Mouse (Mus musculus) erythroblast, embryonic 14.5 days (primary cell): ENCODE measurements around the gene Arhgef16. TPM values are rescaled to one million over a fixed set of nuclear protein-coding genes. Genes with fewer than 3 reads are reported as not detected.

Experiments
- H3K27me3 ChIP-seq: 2 replicates; pipeline ENCODE4 v1.6.1; 2012; ENCODE audit warnings: inconsistent platforms; ENCODE audit not compliant: control insufficient read depth
- H3K36me3 ChIP-seq: 2 replicates; pipeline ENCODE4 v1.6.1; 2012; ENCODE audit warnings: mild to moderate bottlenecking, inconsistent platforms; ENCODE audit not compliant: control insufficient read depth
- H3K4me1 ChIP-seq: 2 replicates; pipeline ENCODE4 v1.6.1; 2012; ENCODE audit warnings: inconsistent platforms; ENCODE audit not compliant: control insufficient read depth
- H3K4me3 ChIP-seq: replicated peaks from 2 replicates; pipeline ENCODE3; 2012; ENCODE audit warnings: moderate library complexity, mild to moderate bottlenecking, inconsistent platforms
- H3K9me3 ChIP-seq: 2 replicates; pipeline ENCODE4 v1.6.1; 2012; ENCODE audit warnings: low read length, inconsistent platforms, mixed read lengths; ENCODE audit not compliant: control insufficient read depth
- GATA1 ChIP-seq: IDR thresholded peaks from 2 replicates; pipeline ENCODE4 v1.6.1; 2012; ENCODE audit warnings: low read length, inconsistent platforms, mixed read lengths
- TAL1 ChIP-seq: IDR thresholded peaks from 3 replicates; pipeline ENCODE4 v1.6.1; 2012; ENCODE audit warnings: low read length, inconsistent platforms, mixed read lengths
- polyA plus RNA-seq: library from polyadenylated mRNA; stranded (reverse); fragments of >175 nt; gene quantifications from 2 replicates; pipeline ENCODE4 v1.2.3, GENCODE M21; 2012

The Arhgef16 gene
- polyA plus RNA-seq: 0.02 TPM in 1 of 2 replicates, not detected in the other

DNA sequence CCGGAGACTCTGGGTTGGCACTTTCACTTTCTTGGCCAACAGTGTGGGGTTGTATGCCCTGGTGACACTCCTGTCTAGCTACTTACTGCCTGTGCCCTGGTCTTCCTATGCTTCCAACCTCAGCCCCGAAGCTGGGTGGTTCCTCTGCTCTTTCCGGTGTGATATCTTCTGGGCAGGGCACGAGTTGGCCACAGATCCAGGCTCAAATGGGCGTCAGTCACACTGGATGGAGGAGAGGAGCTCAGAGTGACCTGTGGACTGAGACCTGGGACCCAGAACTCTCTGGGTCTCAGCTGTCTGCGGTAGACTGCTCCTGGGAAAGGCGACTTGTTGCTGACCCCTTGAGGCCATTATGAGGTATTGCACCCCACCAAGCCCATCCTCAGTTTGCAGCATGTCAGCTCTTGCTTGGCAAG lies at the start of gene Arhgef16:
TSS of gene Arhgef16 (minus strand) at position 211 of the 416 bp plus-strand sequence.
- Histone ChIP-seq H3K4me3 (no peak within 1 kb of the TSS), H3K27me3 (peaks cover 27% of the 10 kb centered on the region), H3K4me1 (no peaks in the 10 kb centered on the region), H3K9me3 (no peaks in the 10 kb centered on the region), H3K36me3 (no peaks in the 10 kb centered on the region)
- no peak for TF ChIP-seq TAL1
- TF ChIP-seq GATA1: no peak

DNA sequence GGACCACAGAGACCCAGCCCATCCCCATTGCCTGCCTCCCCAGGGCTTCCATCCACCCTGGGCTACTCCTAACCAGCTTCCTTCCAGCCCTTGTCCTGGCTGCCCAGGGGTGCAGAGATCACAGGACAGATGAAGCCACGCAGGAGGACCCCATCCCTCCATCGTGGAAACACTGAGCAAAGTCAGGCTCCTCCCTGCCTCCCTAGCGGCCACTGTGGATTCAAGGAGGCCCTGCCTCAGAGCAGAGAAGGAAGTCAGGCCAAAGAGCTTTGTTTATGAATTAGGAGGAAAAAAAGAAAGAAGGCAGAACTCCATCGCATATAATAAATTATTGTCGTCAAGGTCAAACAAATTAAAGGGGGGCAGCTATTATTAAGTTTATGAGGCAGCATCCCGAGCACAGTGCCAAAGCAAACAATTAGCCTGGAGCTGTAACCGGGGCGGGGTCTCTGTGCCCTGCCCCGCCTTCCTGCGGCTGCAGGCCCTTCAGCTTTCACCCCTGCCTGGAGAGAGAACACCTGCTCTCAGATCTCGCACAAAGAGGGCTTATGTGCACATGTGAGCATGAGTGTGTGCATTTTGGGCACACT lies 46.8 kb upstream of the Arhgef16 start:
- no peak overlapping the region for H3K4me3 ChIP-seq
- TF ChIP-seq GATA1 (no peak), TAL1 (no peak)
- no peaks in the 10 kb centered on the region; the same call in 1 of the 2 replicates for H3K9me3 ChIP-seq
- H3K36me3 ChIP-seq: no peaks in the 10 kb centered on the region; the same call in 1 of the 2 replicates
- H3K4me1 ChIP-seq: no peaks in the 10 kb centered on the region
- H3K27me3 ChIP-seq: no peaks in the 10 kb centered on the region

DNA sequence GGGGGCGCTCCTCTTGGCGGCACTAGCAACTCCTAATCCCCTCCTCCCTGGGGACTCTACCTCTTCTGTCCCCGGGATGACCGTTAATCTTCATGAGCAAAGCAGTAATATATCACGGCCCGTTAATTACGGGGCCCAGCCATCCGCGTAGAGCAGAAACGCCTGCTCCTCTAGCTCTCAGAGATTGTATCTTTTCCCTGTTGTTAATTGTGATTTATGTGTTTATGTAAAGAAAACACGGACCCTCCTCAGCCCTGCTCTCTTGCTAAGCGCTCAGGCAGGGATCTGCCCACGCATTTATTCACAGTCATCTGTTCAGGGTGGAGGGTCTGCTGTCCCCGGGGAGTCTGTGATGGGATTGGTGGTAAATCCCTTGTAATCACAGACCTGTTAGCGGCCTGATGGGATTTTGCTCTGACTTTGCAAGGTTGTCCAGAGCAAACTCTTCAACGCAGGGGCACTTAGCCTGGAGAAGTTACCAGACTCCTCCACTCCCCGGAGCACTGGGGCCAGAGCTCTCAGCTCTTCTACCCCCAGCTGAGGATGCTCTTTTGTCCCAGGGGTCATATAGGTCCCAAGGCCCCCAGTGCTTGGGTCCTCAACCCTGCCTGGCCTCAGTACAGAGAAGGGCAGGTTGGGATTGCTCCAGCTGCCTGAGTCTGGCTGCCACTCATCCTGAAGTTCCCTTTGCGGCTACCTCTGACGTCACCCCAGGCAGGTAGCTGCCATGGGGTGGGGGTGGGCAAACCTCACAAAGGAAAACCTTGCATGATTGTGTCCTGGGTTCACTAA lies 45.5 kb upstream of the Arhgef16 start:
- H3K27me3 ChIP-seq: no peaks in the 10 kb centered on the region
- no peaks in the 10 kb centered on the region for H3K4me1 ChIP-seq
- H3K4me3 ChIP-seq: no peak overlapping the region
- TF ChIP-seq GATA1 (no peak), TAL1 (no peak)
- peaks cover 7% of the 10 kb centered on the region for H3K9me3 ChIP-seq
- H3K36me3 ChIP-seq: no peaks in the 10 kb centered on the region; the same call in 1 of the 2 replicates

DNA sequence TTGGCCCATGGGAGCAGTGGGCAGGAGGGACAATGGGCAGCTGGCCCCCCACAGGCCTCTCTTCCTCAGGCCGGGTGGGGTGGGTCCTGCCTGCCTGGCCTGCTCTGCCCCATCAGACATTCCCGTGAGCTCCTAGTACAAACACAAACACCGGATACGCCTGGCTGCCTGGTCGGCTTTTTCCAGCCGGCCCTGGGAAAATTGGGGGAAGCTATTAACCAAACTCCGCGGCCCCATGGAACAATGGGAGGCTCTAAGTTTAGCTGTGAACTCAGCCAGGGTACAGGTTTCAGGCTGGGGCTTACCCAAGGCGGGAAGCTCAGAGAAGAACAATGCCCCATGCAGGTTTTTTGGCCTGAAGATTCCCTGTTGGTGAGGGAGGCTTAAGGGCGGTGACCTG lies 35.2 kb upstream of the Arhgef16 start:
- peaks cover 2% of the 10 kb centered on the region for H3K9me3 ChIP-seq
- TF ChIP-seq TAL1 (no peak), GATA1 (no peak)
- no peaks in the 10 kb centered on the region for H3K4me1 ChIP-seq
- no peak overlapping the region for H3K4me3 ChIP-seq
- H3K36me3 ChIP-seq: no peaks in the 10 kb centered on the region; the same call in 1 of the 2 replicates
- no peaks in the 10 kb centered on the region for H3K27me3 ChIP-seq

DNA sequence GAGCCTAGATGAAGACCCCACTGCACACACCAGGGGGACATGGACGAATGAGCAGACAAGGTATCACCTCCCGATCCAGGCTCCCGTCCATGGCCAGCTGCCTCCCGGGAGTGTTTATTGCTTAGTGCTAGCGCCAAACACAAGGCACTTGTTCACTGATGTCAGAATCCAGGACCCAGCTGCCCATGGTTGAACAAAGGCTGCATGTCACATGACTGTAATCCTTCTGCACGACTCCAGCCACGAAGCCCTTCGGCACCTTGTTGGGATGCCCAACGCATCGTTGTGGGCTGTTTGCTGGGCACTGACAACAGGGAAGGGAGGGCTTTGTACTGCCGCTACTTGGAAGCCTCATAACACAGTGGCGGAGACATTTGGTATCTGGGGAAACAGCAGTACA lies 34.3 kb upstream of the Arhgef16 start, which contains the start of gene B230104I21Rik:
TSS of gene B230104I21Rik (plus strand) at position 367 of the 400 bp plus-strand sequence.
- no peaks in the 10 kb centered on the region; the same call in 1 of the 2 replicates for H3K36me3 ChIP-seq
- no peaks in the 10 kb centered on the region; the same call in 1 of the 2 replicates for H3K9me3 ChIP-seq
- no peak for TF ChIP-seq TAL1
- TF ChIP-seq GATA1: no peak
- no peak within 1 kb of the TSS for H3K4me3 ChIP-seq
- no peaks in the 10 kb centered on the region for H3K27me3 ChIP-seq
- H3K4me1 ChIP-seq: no peaks in the 10 kb centered on the region

DNA sequence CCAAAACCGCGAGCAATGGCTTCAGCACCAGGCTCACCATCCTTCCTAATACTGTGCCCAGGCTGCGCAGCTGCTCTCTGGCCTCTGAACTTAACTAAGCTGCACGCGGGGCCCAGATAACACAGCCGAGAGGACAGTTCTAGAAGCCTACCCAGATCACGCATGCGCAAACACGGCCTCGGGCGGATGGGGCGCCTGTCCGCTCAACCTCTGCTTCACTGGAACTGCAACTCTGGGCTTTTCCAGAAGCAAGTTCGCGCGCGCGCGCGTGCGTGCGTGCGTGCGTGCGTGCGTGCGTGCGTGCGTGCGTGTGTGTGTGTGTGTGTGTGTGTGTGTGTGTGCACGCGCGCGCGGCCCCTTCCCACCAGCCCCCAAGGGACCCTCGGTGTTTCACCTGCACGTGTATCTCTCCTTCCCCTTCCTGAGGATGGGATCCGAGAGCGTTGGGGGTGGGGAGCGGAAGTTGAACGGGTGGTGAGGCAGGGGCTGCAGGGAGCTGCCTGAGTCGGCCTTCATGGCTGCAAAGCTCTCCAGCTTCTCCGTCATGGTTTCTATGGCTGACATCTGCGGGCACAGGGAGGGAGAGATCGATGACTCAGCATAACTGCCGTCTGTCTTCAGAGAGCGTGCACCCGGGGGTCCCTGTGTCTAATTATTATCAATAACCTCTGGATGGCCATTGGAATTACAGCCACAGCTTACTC lies 33.4 kb upstream of the Arhgef16 start:
- Histone ChIP-seq H3K36me3 (no peaks in the 10 kb centered on the region), H3K4me1 (no peaks in the 10 kb centered on the region), H3K9me3 (no peaks in the 10 kb centered on the region), H3K27me3 (no peaks in the 10 kb centered on the region), H3K4me3 (no peak overlapping the region)
- TF ChIP-seq GATA1: no peak
- no peak for TF ChIP-seq TAL1

DNA sequence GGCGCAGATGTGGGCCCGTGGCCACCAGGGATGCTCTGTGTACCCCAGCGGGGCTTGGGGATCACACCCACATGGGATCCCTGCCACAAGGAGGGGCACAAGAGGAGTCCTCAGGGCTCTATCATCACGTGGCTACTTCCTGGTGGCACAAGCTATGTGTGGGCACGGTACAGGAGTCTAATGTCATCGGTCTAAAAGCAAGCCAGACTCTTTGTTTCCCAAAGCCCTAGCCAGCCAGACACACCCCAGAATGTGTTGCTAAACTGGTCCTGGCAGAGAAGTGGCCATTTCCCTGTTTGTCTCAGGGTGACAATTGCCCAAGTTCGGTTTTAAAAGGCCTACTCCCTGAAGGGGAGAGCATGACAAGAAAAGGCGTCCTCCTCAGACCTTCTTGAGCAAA lies 31.8 kb upstream of the Arhgef16 start:
- Histone ChIP-seq H3K4me3 (no peak overlapping the region), H3K4me1 (peaks cover 4% of the 10 kb centered on the region), H3K9me3 (no peaks in the 10 kb centered on the region), H3K36me3 (no peaks in the 10 kb centered on the region), H3K27me3 (no peaks in the 10 kb centered on the region)
- TF ChIP-seq GATA1 (no peak), TAL1 (no peak)

DNA sequence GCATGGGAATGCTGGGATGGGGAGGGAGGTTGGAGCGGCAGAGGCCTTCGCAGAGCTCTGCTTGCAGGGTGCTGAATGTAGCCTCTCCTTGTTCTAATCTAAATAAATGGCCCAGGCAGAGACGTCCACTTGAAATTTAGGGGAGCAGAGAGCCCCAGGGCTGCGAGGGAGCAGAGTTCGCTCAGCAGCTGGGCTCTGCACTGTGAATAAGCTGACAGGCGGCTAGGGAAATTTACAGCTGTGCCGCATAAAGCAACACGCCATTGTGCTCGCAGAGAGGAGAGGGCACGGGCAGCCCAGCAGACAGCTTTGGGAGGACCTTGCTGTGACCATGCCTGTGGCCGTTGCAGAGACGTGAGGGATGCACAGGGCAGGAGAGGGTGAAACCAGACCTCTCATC lies 29.8 kb upstream of the Arhgef16 start:
- Histone ChIP-seq H3K36me3 (no peaks in the 10 kb centered on the region), H3K4me1 (peaks cover 5% of the 10 kb centered on the region), H3K27me3 (no peaks in the 10 kb centered on the region), H3K9me3 (no peaks in the 10 kb centered on the region), H3K4me3 (no peak overlapping the region)
- no peak for TF ChIP-seq TAL1
- no peak for TF ChIP-seq GATA1

DNA sequence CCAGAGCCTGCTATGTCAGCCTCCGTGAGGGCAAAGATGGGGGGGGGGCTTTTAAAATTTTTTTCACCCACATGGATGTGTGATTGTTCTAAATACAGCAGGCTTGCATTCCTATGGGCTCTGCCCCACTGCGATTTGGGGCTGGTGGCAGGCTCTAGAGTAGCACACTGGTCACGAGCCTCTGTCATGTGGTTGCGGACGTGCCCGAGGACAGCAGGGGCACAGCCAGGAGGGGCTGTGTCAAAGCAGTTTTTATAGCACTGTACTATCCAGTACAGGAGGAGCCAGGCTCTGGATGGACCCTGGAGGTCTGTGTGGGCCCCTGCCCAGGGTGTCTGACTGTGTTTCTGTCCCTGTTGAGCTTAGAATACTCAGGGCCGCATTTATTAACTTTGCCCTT lies 28.5 kb upstream of the Arhgef16 start:
- Histone ChIP-seq H3K4me3 (no peak overlapping the region), H3K4me1 (peaks cover 5% of the 10 kb centered on the region), H3K27me3 (no peaks in the 10 kb centered on the region), H3K9me3 (no peaks in the 10 kb centered on the region), H3K36me3 (no peaks in the 10 kb centered on the region)
- TF ChIP-seq TAL1: no peak
- no peak for TF ChIP-seq GATA1
